Mouse (Mus musculus) G1E (cell line): ENCODE results near the gene Uqcr10. TPM values are rescaled to one million over a fixed set of nuclear protein-coding genes. Genes with fewer than 3 reads are reported as not detected.

Source experiments
- ATAC-seq: 2 replicates; pipeline ENCODE4 v1.8.0; 2016; ENCODE audit warnings: mild to moderate bottlenecking; ENCODE audit not compliant: insufficient number of reproducible peaks, poor library complexity, low FRiP score, severe bottlenecking; ENCODE audit errors: extremely low read depth
- DNase-seq: peaks from one replicate; pipeline ENCODE4 v3.0.0; 2012; ENCODE audit warnings: low spot score
- H3K27me3 ChIP-seq: 2 replicates; pipeline ENCODE4 v1.6.1; 2012; ENCODE audit warnings: mild to moderate bottlenecking, low read length, inconsistent platforms; ENCODE audit not compliant: insufficient read depth
- H3K36me3 ChIP-seq: replicated peaks from 2 replicates; pipeline ENCODE3; 2012; ENCODE audit warnings: mild to moderate bottlenecking, inconsistent platforms
- H3K4me1 ChIP-seq: 2 replicates; pipeline ENCODE4 v1.6.1; 2012; ENCODE audit warnings: low read depth, low read length, inconsistent platforms, mixed read lengths; ENCODE audit not compliant: insufficient read depth
- H3K4me3 ChIP-seq: 2 replicates; pipeline ENCODE4 v1.5.1; 2012; ENCODE audit warnings: low read depth, mild to moderate bottlenecking, inconsistent platforms, low read length, moderate library complexity, mixed read lengths
- H3K9me3 ChIP-seq: replicated peaks from 2 replicates; pipeline ENCODE4 v1.6.1; 2012; ENCODE audit warnings: inconsistent platforms
- CTCF ChIP-seq: IDR thresholded peaks from 2 replicates; pipeline ENCODE4 v1.5.1; 2012; ENCODE audit warnings: low read depth, low read length, inconsistent platforms, mixed read lengths
- GATA1 ChIP-seq: IDR thresholded peaks from 2 replicates; pipeline ENCODE4 v1.6.1; 2012; ENCODE audit warnings: borderline replicate concordance, low read length, inconsistent platforms, mixed read lengths
- GATA2 ChIP-seq: IDR thresholded peaks from 2 replicates; pipeline ENCODE4 v1.6.1; 2012; ENCODE audit warnings: low read depth, low read length, inconsistent platforms, borderline replicate concordance
- POLR2AphosphoS5 ChIP-seq: IDR thresholded peaks from 2 replicates; pipeline ENCODE4 v1.6.1; 2012; ENCODE audit warnings: low read depth, low read length, inconsistent platforms; ENCODE audit not compliant: insufficient replicate concordance
- TAL1 ChIP-seq: conservative IDR thresholded peaks from 2 replicates; pipeline ENCODE4 v1.6.1; 2012; ENCODE audit warnings: low read depth, low read length, inconsistent platforms, mixed read lengths
- polyA plus RNA-seq: library from polyadenylated mRNA; stranded (reverse); fragments of >175 nt; gene quantifications from 2 replicates; pipeline ENCODE4 v1.2.3, GENCODE M21; 2012
- total RNA-seq, 2 experiments: library from RNA; stranded (forward) in 1 of 2; stranded (reverse) in 1 of 2; fragments of 200-1000 nt in 1 of 2; fragments of >200 nt in 1 of 2; fragmentation: Nextera tagmentation in 1 of 2; gene quantifications; 2 replicates each; pipeline ENCODE4 v1.2.3; 2014 to 2017

The Uqcr10 gene
- total RNA-seq (2014; fragmentation: Nextera tagmentation) (95.7 and 142 TPM in 2 replicates), total RNA-seq (2017) (191 and 272 TPM in 2 replicates), polyA plus RNA-seq (23.8 and 27.4 TPM in 2 replicates)

DNA sequence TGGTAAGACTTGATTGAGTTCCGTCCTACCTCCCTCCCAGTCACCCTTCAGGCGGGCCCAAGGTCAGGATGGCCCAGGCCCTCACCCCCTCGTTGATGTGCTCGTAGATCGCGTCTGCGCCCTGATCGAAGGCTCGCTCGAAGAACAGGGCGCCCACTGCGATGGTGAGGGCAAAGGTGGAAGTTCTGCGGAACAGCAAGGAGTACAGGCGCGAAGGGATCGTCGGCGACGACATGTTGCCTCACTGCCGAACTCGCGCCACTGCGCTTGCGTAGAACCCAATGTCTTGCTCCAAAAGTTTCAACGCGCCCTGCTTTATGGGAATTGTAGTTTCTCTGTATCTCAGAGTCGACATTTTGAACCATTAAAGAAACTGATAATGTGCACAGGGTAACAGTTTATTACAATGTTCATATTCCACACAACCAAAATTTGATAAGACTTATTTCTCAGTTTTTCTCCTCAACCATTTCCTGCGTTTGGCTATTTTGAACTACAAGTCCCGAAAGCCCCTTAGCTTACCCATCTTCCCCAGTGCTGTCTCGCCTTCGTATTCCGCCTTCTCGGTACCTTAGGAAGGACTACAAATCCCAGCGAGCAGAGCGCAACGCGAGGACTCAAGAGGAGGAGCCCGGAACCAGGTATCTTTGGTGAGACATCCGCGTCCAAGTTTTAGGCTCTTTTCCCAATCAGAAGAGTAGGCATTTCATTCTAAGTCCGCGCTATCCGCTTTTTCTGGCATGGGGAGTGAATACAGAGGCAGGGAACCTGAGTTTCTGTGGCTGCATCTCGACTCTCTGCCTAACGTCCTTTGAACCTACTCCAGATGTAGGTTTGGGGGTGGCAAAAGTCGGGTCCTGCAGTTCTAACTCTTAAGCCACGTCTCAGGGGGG, at the start of gene Uqcr10, which contains the start of gene Zmat5:
TSS of gene Uqcr10 (minus strand) at position 271 of the 893 bp plus-strand sequence.
TSS of gene Zmat5 (plus strand) at position 607 of the 893 bp plus-strand sequence.
- no peaks in the 10 kb centered on the region for H3K27me3 ChIP-seq
- peaks cover 38% of the 10 kb centered on the region for H3K36me3 ChIP-seq
- peak; percentile 82 for DNase-seq
- TF ChIP-seq POLR2AphosphoS5 (no peak), GATA1 (no peak), GATA2 (no peak), CTCF (no peak), TAL1 (no peak)
- no peaks in the 10 kb centered on the region for H3K9me3 ChIP-seq
- H3K4me3 ChIP-seq: peak within 1 kb of the TSS; percentile 84
- ATAC-seq: peak; percentile 89
- peaks cover 32% of the 10 kb centered on the region for H3K4me1 ChIP-seq

- peaks cover 31% of the 10 kb centered on the region; the same call in 1 of the 2 replicates for H3K27me3 ChIP-seq
- no peak overlapping the region for H3K4me3 ChIP-seq
- TF ChIP-seq GATA1 (no peak), GATA2 (no peak), POLR2AphosphoS5 (no peak), TAL1 (no peak), CTCF (no peak)
- no peaks in the 10 kb centered on the region for H3K4me1 ChIP-seq
- no peaks in the 10 kb centered on the region for H3K36me3 ChIP-seq
- H3K9me3 ChIP-seq: peaks cover 3% of the 10 kb centered on the region
- no peak for DNase-seq
- ATAC-seq: no peak
Observed at GRCm38 (mm10) chr11:4752836-4753235, 48.7 kb upstream of the Uqcr10 start.

DNA sequence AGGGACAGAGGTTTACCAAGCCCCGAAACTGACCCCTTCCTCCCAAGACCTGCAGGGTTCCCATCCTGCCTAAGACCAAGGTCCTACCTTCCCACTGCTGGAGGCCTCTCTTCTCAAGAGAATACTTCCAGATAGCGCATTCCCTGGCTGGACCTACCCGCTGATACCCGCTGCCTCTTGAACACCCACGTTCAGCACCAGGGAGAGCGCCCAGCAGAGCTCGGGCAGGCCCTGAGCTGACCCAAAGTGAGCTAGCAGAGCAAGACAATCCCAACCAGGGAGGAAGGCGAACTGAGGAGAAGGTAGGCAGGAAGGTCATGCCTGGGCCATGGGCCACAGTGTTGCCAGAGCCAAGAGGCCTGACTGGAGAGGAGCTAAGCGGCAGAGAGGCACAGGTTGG, 46.1 kb upstream of the Uqcr10 start:
- peaks cover 30% of the 10 kb centered on the region; the same call in 1 of the 2 replicates for H3K27me3 ChIP-seq
- ATAC-seq: no peak

DNA sequence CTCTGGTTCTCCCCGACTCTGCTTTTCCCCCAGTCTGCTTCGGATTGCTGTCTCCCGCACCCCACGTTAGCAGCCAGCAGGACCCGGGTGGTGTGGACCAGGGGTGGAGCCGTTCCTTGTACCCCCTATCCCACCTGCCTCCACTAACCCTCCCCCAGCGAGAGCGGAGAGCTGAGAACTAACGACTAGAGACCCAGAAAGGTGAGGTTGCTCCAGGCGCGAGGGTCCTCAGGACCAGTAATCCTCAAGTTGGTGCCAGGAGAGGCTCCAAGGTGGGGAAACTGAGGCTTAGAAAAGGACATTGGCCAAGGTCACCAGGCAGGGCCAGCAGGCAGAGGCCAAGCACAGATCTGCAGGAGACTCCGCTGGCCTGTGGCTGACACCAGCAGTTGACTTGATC, 43.1 kb upstream of the Uqcr10 start:
- H3K27me3 ChIP-seq: peaks cover 54% of the 10 kb centered on the region
- no peak for TF ChIP-seq CTCF
- TF ChIP-seq GATA2: no peak
- no peaks in the 10 kb centered on the region for H3K36me3 ChIP-seq
- H3K4me1 ChIP-seq: no peaks in the 10 kb centered on the region
- no peak overlapping the region for H3K4me3 ChIP-seq
- peaks cover 17% of the 10 kb centered on the region for H3K9me3 ChIP-seq
- ATAC-seq: no peak
- no peak for DNase-seq

More for the DNA sequence above, 46.1 kb upstream of the Uqcr10 start:
- peak; percentile 80 for DNase-seq
- TF ChIP-seq GATA2 (no peak), GATA1 (no peak), POLR2AphosphoS5 (no peak), TAL1 (no peak), CTCF (no peak)
- H3K4me1 ChIP-seq: no peaks in the 10 kb centered on the region
- peaks cover 20% of the 10 kb centered on the region for H3K9me3 ChIP-seq
- no peaks in the 10 kb centered on the region for H3K36me3 ChIP-seq
- H3K4me3 ChIP-seq: no peak overlapping the region

- DNase-seq (no peak), ATAC-seq (no peak)
- TF ChIP-seq CTCF (no peak), GATA1 (no peak), TAL1 (no peak), GATA2 (no peak), POLR2AphosphoS5 (no peak)
- H3K4me1 ChIP-seq: no peaks in the 10 kb centered on the region
- peaks cover 17% of the 10 kb centered on the region for H3K9me3 ChIP-seq
- H3K27me3 ChIP-seq: peaks cover 59% of the 10 kb centered on the region
- H3K36me3 ChIP-seq: no peaks in the 10 kb centered on the region
- H3K4me3 ChIP-seq: no peak within 1 kb of the TSS; the same call in 1 of the 2 replicates
Observed at GRCm38 (mm10) chr11:4746733-4747132, 42.6 kb upstream of the Uqcr10 start, which contains the start of gene Cabp7. Gene Cabp7, minus strand, starts transcription at chr11:4746778.

GRCm38 (mm10) chr11:4745969-4746368, 41.8 kb upstream of the Uqcr10 start:
- Histone ChIP-seq H3K4me3 (no peak overlapping the region), H3K4me1 (no peaks in the 10 kb centered on the region), H3K36me3 (no peaks in the 10 kb centered on the region), H3K9me3 (peaks cover 17% of the 10 kb centered on the region), H3K27me3 (peaks cover 67% of the 10 kb centered on the region)
- DNase-seq: no peak
- TF ChIP-seq GATA1: no peak
- TF ChIP-seq POLR2AphosphoS5: no peak
- TF ChIP-seq TAL1: no peak
- TF ChIP-seq CTCF: no peak
- no peak for ATAC-seq
